Mouse (Mus musculus): ENCODE data around the gene Elmsan1.
A peak's percentile ranks its signal among the peaks of the same experiment; 100 is the strongest.

Elmsan1 gene

GRCm38 (mm10) chr12:84174190-84174811 lies 44.4 kb downstream of the Elmsan1 start:
- peak; percentile 69 to 85 for DNase-seq

- DNase-seq, result peak in 1 of 2 experiments; percentile 30
Measured at GRCm38 (mm10) chr12:84173309-84173915, 45.3 kb downstream of the Elmsan1 start.

- DNase-seq, result no peak
Measured at GRCm38 (mm10) chr12:84172862-84173261, 45.8 kb downstream of the Elmsan1 start.

GRCm38 (mm10) chr12:84172216-84172615 lies 46.5 kb downstream of the Elmsan1 start:
- peak in 1 of 2 experiments; percentile 21 for DNase-seq

GRCm38 (mm10) chr12:84170610-84171009 lies 48.1 kb downstream of the Elmsan1 start:
- DNase-seq, result peak in 1 of 2 experiments; percentile 16

GRCm38 (mm10) chr12:84165631-84166373 lies 52.9 kb downstream of the Elmsan1 start:
- DNase-seq, result no peak

GRCm38 (mm10) chr12:84163586-84164110 lies 55.0 kb downstream of the Elmsan1 start:
- no peak for DNase-seq

- DNase-seq, result peak; percentile 60 to 73
Measured at GRCm38 (mm10) chr12:84163133-84163532, 55.5 kb downstream of the Elmsan1 start.

- DNase-seq, result no peak
Measured at GRCm38 (mm10) chr12:84161616-84162433, 56.9 kb downstream of the Elmsan1 start.

GRCm38 (mm10) chr12:84161116-84161515 lies 57.6 kb downstream of the Elmsan1 start:
- DNase-seq, result peak in 1 of 2 experiments; percentile 45

GRCm38 (mm10) chr12:84160491-84160890 lies 58.2 kb downstream of the Elmsan1 start:
- no peak for DNase-seq

- no peak for DNase-seq
Measured at GRCm38 (mm10) chr12:84158156-84158555, 60.5 kb downstream of the Elmsan1 start.

- DNase-seq, result no peak
Measured at GRCm38 (mm10) chr12:84156210-84156609, 62.5 kb downstream of the Elmsan1 start.

- DNase-seq, result no peak
Measured at GRCm38 (mm10) chr12:84155523-84155871, 63.2 kb downstream of the Elmsan1 start.

- peak; percentile 64 to 79 for DNase-seq
Measured at GRCm38 (mm10) chr12:84154786-84155522, 63.7 kb downstream of the Elmsan1 start.

GRCm38 (mm10) chr12:84153414-84153813 lies 65.3 kb downstream of the Elmsan1 start:
- no peak for DNase-seq

- no peak for DNase-seq
Measured at GRCm38 (mm10) chr12:84152352-84153190, 66.1 kb downstream of the Elmsan1 start.

GRCm38 (mm10) chr12:84151911-84152310 lies 66.8 kb downstream of the Elmsan1 start:
- no peak for DNase-seq

- no peak for DNase-seq
Measured at GRCm38 (mm10) chr12:84150976-84151375, 67.7 kb downstream of the Elmsan1 start.

GRCm38 (mm10) chr12:84149971-84150370 lies 68.7 kb downstream of the Elmsan1 start:
- no peak for DNase-seq

- DNase-seq, result no peak
Measured at GRCm38 (mm10) chr12:84148622-84149012, 70.1 kb downstream of the Elmsan1 start.
